Mouse (Mus musculus) granulocyte monocyte progenitor cell, adult 5-6 weeks (primary cell): ENCODE measurements at regions not wholly inside any gene's neighbourhood (a gene's known extent, or its start where the extent isn't known, plus 50 kb on each side); places are given as distances from the start of the nearest gene placed in this dataset.
"Not testable (repeated sequence)": the region's sequence is repeated elsewhere in the genome, so short reads cannot be mapped to it uniquely, and the experiment has no call there.

Experiments used
- ATAC-seq: replicated peaks from 2 replicates; pipeline ENCODE4 v1.8.0; 2016; ENCODE audit warnings: mild to moderate bottlenecking, moderate TSS enrichment, inconsistent platforms; ENCODE audit not compliant: poor library complexity, severe bottlenecking

DNA sequence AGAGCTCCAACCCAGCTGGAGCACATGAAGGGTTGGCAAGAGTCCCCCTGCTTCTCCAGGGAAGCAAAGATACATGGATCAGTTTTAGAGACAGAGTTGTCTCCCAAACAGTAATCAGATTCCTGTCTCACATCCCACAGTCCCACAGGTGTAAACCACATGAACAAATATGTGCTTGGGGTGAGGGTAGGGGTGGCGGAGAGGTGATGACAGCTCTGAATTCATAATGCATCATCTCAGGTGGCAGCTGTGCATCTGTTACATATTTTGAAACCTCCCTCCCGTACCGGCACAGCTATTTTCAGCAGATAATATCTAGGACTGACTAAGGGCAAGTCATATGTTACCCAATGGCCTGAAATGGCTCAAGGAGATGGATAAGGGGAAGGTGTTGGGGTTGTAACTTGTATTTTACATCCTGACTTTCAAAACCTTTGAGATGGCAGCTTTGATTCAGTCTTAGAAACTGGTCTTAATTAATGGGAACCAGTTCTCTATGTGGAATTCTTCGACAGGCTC lies 579.2 kb upstream of the 2610301B20Rik start:
- no peak for ATAC-seq

DNA sequence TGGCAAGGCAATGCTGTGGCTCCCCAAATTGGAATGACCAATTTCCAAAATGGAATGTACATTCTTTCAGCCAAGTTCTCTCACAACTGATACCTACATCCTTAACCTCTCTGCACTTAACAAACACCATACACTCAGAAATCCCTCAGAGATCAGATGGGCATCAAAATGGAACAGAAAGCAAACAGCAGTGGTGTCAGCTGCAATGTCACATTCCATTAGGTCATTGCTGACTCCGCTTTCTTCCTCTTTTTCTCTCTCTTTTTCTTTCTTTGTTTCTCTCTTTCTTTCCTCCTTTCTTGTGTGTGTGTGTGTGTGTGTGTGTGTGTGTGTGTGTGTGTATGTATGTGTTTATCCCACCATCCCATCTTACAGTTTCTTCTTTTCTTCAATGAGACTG lies 578.1 kb upstream of the 2610301B20Rik start:
- no peak for ATAC-seq

DNA sequence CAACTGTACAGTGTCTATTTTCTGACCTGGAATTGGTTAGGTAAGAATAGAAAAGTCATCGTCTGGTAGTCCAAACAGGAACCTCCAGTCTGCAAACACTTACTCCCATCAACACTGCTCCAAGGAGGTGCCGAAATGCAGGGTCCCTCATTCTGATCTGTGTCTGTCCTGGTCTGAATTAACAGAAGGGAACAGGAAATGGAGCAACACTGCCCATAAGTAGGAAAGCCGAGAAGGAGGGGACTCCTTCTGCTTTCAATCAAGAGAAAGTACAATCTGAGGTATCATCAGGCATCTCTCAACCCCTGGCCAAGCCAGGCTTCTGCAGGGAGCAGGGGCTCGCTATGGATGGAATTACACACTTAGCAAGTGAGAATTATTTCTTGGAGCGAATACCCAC lies 562.4 kb upstream of the 2610301B20Rik start:
- ATAC-seq, result no peak

DNA sequence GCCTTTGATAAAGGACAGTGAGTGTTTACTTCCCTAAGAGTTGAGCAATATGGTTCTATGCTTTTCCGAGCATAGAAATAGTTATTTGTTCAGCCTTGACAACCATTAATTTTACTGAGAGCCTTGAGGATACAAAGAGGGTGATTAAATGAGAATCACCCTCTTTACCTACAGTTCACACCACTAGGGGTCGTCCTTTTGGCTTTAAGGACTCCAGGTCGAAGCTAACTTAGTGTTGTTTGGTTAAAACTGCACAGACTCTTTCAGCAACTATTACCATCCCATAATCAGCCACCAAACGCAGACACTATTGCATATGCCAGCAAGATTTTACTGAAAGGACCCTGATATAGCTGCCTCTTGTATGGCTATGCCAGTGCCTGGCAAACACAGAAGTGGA lies 559.2 kb upstream of the 2610301B20Rik start:
- ATAC-seq, result no peak

DNA sequence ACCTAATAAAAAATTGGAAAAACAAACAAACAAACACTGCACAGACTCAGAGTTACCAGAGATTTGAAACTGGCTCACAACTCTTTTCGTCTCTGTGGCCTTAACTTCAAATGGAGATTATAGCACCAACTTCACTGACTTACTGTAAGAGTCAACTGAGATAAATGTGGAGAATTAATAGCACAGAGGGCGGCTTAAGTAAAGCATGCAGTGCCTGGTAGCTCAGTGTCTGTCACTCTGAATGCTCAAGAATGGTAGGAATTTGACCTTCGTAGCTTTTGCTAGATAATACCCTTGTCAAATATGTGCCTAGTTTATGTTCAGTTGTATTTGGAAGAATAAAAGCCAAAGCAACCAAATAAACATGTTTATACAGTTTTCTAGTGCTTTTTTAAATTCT lies 558.4 kb upstream of the 2610301B20Rik start:
- no peak for ATAC-seq

DNA sequence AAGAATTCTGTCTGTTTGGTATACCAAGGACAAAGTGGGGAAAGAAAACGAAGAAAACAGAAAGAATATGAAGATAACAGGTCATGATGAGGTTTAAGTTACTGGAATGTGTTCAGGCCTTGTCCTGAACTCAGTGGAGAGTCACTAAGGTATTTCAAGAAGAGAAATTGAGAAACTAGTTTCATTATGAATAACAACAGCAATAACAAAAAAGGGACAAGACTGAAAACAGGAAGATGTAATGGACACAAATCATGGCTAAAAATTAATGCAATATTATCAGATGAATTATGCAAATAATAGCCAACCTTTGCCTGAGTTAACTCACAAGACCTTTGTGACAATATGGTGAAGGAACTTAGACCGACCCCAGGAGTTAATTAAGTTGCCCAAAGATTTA lies 530.2 kb upstream of the 2610301B20Rik start:
- ATAC-seq, result no peak

DNA sequence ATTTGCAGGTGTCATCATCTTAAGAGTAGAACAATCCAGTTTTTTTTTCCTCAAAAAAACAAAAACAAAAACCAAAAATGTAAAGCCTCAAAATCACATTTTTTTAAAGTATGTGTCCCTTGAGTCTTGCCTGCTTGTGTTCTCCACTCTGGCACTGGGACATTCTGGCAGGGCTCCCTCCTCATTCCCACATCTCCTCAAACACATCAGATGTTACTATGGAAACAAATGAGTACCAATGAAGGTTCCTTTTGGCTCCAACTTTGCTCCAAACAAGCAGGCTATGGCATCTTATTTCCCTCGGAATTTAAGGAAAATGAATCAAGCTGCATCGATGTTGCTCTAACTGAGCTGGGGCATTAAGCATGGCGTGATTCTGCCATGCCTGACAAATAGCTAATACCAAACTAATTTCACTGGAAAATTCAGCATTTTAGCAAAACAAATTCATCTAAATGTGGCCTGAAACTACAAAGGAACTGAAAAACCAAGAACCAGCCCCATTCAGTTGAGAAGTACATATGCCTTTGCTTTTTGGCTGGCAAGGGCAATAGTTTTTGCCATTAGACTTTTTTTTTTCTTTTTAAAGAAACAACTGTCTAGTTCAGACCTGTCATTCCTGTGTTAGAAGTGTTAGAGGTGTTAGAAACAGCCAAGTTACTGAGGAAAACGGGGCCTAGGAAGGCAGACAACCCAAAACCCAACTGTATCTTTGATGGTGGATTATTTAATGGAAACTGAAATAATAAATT lies 522.2 kb upstream of the 2610301B20Rik start:
- no peak for ATAC-seq

DNA sequence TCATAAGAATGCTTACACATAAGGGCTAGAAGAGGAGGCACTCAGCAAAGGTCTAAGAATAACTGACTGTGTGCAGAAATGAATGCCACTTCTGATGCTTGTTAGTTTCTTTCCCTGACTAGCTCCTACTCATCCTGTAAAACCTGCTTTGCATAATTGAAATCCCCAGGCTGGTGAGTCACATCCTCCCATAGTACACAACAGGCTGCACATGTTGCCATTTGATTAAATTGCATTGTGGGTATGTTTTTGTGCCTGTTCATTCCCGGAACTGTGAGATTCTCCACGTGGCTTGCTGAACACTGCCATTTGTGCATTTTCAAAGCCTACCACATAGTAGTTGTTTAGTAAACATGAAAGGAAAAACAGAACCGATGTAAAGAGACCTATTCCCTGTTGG lies 516.7 kb upstream of the 2610301B20Rik start:
- no peak for ATAC-seq

DNA sequence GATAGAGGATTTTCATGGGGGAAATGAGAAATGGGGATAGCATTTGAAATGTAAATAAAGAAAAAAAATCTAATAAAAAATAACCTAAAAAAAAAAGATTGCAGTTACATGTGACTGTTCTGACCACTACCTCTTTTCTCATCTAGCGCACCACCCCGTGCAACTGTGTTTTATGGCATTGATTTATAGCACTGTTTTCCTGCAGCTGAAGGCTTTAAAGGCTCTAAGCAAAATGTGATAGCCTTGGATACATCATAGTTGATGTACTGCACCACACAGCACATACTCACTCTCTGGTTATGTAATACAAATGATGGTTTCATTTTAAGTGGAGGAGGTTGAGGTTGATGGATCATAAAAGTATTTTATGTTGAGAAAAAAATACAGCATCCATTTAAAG lies 484.5 kb upstream of the 2610301B20Rik start:
- no peak; the same call in 1 of the 2 replicates for ATAC-seq

DNA sequence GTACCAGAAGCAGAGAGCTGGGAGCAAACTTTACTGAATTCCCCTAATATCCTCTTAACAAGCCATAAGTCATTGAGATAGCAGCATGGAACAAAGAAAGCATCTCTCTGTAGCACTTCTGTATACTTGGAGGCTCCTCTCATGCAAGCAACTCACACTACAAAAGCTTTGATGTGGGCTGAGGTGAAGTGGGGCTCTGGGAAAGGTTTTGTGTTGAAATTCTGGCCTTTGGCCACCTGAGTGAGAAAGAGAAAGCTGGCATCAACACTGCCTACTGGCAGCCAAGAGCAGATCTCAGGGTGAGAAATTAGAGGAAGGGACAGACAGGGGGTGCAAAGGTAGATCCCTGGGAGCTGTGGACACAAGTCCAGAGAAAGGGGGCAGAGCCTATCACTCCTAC lies 477.0 kb upstream of the 2610301B20Rik start:
- no peak for ATAC-seq

DNA sequence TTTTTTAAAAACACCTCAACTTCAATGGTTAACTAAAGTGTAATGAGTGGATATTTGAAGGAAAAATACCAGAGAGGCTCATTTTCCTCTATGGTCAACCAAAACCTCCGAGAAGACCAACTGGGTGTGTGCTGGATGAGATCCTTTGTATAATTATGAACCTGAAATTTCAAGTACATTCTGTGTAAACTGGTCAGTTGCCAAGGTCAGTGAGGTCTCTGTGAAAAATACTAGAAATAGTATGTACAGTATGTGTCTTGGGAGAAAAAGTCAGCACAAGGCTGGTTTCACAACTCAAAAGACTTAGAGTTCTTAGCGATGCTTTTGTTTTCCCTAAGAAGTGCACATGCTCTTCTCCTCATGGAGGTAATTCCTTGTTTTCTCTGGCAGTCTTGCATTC lies 476.2 kb upstream of the 2610301B20Rik start:
- no peak for ATAC-seq

DNA sequence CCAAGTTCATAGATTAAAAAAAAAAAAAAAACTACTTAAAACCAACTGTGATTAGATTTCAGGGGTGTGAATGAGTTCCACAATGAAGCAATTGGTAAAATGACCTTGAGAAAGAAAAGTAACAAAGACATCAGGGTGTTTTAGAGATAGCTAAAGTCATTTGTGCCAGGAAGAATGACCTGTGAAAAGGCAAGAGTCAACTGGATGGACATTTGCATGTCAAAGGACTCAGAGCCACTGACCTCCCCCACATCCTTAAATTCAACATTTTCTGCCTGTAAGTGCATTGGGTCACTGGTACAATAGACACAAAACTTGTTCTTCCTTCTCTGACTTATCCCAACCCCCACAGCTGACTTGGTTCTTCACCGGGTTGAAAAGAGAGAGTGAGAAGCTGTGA lies 474.6 kb upstream of the 2610301B20Rik start:
- no peak for ATAC-seq

DNA sequence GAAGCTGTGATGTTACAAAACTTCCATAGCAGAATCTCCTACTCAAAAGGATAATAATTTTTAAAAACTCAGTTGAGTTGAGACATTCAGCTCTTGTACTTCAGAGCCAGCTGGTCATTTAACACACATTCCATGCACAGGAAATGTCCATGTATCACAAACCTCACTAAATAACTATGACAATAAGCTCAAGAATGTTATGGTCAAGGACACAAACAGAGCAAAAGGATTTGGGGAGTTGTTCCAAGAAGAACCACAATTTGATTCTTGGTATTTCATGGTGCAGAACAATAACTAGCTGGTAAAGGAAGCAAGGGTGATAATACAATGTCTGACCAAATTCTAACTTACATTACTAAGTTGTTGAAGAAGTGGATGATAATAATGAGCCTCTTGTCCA lies 471.4 kb upstream of the 2610301B20Rik start:
- ATAC-seq, result no peak

DNA sequence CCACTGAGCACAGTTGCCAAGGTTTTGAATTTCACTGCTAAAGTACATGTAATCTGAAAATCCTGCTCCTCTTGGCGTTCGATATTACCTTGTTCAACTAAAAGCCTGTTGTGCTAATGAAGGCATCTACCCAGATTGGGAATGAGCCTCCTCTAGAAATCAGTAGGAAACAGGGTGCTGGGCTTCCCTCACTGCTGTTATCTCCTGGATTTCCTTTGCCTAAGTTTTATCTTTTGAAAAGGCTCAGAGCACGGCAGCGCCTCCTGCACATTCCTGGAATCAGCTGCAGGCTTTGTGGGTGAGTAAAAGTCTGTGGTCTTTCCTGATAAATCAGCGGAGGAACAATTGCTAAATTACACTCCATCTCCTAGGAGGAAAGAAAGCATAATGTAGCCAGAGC lies 469.9 kb upstream of the 2610301B20Rik start:
- ATAC-seq, result no peak

DNA sequence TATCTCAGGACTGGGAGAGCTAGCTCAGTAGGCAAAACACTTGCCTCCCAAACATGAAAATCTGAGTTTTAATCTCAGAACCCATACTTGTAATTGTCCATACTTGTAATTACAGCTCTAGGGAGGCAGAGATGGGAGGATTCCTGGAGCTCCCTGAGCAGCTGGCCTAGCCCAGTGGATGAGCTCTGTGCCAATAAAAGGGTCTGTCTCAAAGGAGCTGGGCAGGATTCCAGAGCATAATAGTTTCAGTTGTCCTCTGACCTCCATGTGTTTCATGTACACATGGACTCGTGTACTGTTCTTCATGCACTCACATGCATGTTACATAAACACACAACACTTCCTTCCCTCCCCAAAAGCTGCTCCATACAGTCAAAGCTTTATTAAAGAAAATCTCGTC lies 469.2 kb upstream of the 2610301B20Rik start:
- ATAC-seq, result no peak

DNA sequence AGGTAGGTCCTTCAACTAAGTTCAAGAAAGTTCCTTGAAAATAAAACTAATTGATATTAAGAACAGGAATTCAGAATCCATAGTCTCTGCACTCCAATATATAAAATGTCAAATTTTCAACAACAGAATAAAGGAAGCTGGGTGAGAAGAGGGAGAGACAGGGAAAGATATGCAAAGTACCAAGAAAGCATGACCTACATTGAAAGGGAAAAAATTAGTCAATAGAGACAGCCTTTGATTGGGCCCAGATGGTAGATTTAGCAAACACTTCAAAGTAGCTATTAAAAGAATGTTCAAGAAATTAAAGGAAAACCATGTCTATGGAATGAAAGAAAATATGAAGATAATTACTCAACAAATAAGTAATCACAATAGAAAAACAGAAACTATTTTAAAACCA lies 460.0 kb upstream of the 2610301B20Rik start:
- no peak for ATAC-seq

DNA sequence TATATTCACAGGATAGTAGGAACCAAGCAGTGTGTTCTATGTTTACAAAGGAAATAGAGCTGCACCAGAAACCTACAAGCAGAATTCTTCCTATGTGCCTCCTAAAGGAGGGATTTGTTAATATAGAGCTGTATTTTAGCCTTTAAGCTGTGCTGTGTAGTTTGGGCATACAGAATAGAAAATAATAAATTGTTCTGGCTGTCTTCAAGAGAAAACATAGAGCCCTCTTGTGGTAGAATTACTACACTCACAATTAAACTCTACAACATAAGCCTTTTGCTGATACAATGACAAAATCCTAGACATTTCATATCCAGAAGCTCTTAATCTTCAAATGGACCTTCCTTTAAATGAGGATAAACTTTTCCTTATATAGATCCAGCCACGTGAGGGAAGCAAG lies 452.9 kb upstream of the 2610301B20Rik start:
- no peak for ATAC-seq

DNA sequence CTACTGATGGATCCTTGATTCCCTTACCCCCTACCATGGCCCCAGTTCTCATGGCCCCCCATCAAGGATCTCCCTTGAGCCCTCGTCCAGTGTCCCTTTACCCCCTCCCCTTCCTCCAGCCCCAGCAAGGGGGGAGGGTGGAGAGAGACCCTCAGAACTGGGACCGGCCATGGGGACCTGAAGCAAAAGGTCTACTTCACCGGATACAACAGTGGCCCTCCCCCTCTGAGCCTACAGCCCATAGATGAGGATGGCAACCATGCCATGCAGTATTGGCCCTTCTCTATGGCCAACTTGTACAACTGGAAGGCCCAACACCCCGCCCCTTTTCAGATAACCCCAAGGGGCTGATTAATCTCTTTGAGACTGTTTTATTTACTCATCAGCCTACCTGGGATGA lies 439.9 kb upstream of the 2610301B20Rik start:
- ATAC-seq, result no peak

DNA sequence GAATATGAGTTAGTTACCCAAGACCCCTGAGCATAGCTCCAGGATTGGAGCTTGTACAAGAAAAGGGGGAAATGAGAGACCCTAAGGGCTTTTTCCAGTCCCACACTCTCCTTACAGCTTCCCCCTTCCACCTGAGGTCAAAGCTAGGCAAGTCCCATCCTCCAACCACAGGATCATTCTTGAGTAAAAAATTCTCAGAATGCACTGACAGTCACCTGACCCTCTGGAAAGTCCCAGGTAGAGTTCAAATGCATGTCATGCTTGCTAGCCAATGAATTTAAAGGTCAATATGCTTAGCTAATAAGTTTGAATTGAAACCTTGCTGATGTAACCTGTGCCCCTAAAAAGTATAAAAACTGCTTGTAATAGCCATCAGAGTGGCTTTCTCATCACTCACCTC lies 434.4 kb upstream of the 2610301B20Rik start:
- not testable (repeated sequence) for ATAC-seq

DNA sequence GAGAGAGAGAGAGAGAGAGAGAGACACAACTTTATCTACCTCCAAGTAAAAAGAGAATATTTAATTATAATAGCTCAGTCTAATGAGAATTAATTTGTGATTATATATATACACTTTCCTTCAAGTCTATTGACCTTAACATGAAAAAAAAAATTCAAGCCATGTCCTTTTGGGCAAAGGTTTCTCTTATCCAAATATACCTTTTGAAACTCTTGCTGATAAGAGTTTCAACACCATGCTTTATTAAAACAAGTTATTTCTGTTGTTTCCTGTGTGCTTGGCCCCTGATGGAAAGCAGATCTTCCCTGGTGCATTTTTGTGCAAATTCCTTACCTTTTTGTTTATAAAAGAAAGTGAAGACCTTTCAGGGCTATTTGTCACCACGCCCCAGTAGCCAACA lies 414.7 kb upstream of the 2610301B20Rik start:
- ATAC-seq, result no peak

DNA sequence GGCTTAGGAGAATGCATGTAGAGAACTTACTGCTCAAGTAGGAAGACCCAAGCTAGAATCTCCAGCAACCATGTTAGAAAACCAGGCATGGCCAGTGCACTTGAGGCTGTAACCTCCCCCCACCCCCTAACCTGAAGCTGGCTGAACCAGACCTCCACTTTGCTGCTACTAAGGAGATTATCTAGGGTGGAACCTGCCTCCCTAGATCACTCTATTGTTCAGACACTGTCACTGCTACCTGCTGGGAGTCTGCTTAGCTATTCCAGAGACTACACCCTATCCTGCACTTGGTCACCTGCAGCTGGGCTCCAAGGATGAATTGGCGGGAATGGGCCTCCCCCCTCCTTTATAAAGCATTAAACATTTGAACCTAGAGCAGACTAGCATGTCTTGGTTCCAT lies 393.4 kb upstream of the 2610301B20Rik start:
- ATAC-seq, result no peak

DNA sequence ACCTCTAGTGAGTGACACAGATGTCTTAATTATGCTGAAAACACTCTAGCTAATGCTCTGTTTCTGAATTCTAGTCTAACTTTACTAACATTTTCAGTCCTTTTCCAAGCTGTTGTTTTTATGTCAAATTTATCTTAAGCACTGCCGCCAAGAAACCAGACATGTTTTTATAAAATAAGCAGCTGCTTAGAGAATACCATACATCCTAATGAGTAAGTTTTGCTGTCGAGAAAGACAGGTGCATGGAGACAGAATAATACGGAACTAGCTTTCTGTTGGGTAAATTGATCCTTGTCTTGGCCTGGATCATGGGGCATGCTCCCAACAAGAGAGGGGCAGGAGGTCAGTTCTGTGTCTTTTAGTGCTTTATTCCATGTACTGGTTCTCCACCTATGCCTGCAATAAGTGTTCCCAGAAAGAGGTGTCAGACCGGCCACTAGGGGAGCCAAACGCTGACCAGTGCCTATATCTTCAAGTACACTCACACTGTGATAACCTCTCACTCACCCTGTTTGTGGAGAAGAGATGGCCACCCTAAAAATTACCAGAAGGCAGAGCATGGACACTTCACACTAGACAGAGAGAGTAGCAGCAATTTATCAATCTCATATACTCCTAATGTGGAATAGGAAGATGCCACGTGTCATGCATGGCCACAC lies 366.0 kb upstream of the 2610301B20Rik start:
- no peak for ATAC-seq
